Mouse (Mus musculus): ENCODE measurements at regions not wholly inside any gene's neighbourhood (a gene's known extent, or its start where the extent isn't known, plus 50 kb on each side); places are given as distances from the start of the nearest gene placed in this dataset.

- peak; percentile 73 for DNase-seq (ENCODE audit: low read depth, low spot score)
Measured at GRCm38 (mm10) chr6:67186537-67187274, 51.3 kb upstream of the Serbp1 start.

GRCm38 (mm10) chr6:67184662-67185061 lies 53.3 kb upstream of the Serbp1 start:
- DNase-seq (ENCODE audit: low read depth, low spot score) = no peak

GRCm38 (mm10) chr6:67183481-67184215 lies 54.3 kb upstream of the Serbp1 start:
- no peak for DNase-seq (ENCODE audit: low read depth, low spot score)

GRCm38 (mm10) chr6:67182453-67182852 lies 55.5 kb upstream of the Serbp1 start:
- DNase-seq (ENCODE audit: low read depth, low spot score) = no peak

- DNase-seq (ENCODE audit: low read depth, low spot score) = no peak
Measured at GRCm38 (mm10) chr6:67181459-67181858, 56.5 kb upstream of the Serbp1 start.

- no peak for DNase-seq (ENCODE audit: low read depth, low spot score)
Measured at GRCm38 (mm10) chr6:67179416-67179815, 58.6 kb upstream of the Serbp1 start.

GRCm38 (mm10) chr6:67178531-67178930 lies 59.4 kb upstream of the Serbp1 start:
- no peak for DNase-seq (ENCODE audit: low read depth, low spot score)

- DNase-seq (ENCODE audit: low read depth, low spot score) = no peak
Measured at GRCm38 (mm10) chr6:67178101-67178500, 59.9 kb upstream of the Serbp1 start.

GRCm38 (mm10) chr6:67170674-67170946 lies 67.4 kb upstream of the Serbp1 start:
- no peak for DNase-seq (ENCODE audit: low read depth, low spot score)

- peak; percentile 90 for DNase-seq (ENCODE audit: low read depth, low spot score)
Measured at GRCm38 (mm10) chr6:67169873-67170673, 67.9 kb upstream of the Serbp1 start.

GRCm38 (mm10) chr6:67168803-67169202 lies 69.2 kb upstream of the Serbp1 start:
- no peak for DNase-seq (ENCODE audit: low read depth, low spot score)

- peak; percentile 74 for DNase-seq (ENCODE audit: low read depth, low spot score)
Measured at GRCm38 (mm10) chr6:67168031-67168777, 69.8 kb upstream of the Serbp1 start.

- DNase-seq (ENCODE audit: low read depth, low spot score) = no peak
Measured at GRCm38 (mm10) chr6:67165091-67165490, 72.9 kb upstream of the Serbp1 start.

GRCm38 (mm10) chr6:67163947-67164346 lies 74.0 kb upstream of the Serbp1 start:
- DNase-seq (ENCODE audit: low read depth, low spot score) = no peak

GRCm38 (mm10) chr6:67162814-67163213 lies 75.2 kb upstream of the Serbp1 start:
- peak; percentile 46 for DNase-seq (ENCODE audit: low read depth, low spot score)

- DNase-seq (ENCODE audit: low read depth, low spot score) = no peak
Measured at GRCm38 (mm10) chr6:67161610-67162009, 76.4 kb upstream of the Serbp1 start.

- DNase-seq (ENCODE audit: low read depth, low spot score) = no peak
Measured at GRCm38 (mm10) chr6:67160564-67160963, 77.4 kb upstream of the Serbp1 start.

- no peak for DNase-seq (ENCODE audit: low read depth, low spot score)
Measured at GRCm38 (mm10) chr6:67159726-67160523, 78.1 kb upstream of the Serbp1 start.

GRCm38 (mm10) chr6:67159224-67159623 lies 78.8 kb upstream of the Serbp1 start:
- no peak for DNase-seq (ENCODE audit: low read depth, low spot score)

- DNase-seq (ENCODE audit: low read depth, low spot score) = peak; percentile 93
Measured at GRCm38 (mm10) chr6:67158765-67159164, 79.2 kb upstream of the Serbp1 start.

All from brain, adult 2 months (tissue).